Mouse (Mus musculus): ENCODE results near the gene Lmntd1. TPM values are rescaled to one million over a fixed set of nuclear protein-coding genes. Genes with fewer than 3 reads are reported as not detected.
A peak's percentile ranks its signal among the peaks of the same experiment; 100 is the strongest.
"Not testable (repeated sequence)": the region's sequence is repeated elsewhere in the genome, so short reads cannot be mapped to it uniquely, and the experiment has no call there.

The Lmntd1 gene
- polyA plus RNA-seq, 1 experiment = not detected

GRCm38 (mm10) chr6:145343457-145343856 lies 270.7 kb downstream of the Lmntd1 start:
- Histone ChIP-seq H3K4me3 (replicated peaks) (no peak overlapping the region), H3K4me1 (peaks cover 40% of the 10 kb centered on the region), H3K27me3 (replicated peaks) (no peaks in the 10 kb centered on the region), H3K9me3 (no peaks in the 10 kb centered on the region), H3K36me3 (replicated peaks; ENCODE audit: low read length) (no peaks in the 10 kb centered on the region)
- no peak for TF ChIP-seq FLI1 (IDR thresholded peaks at IDR 0.05; ENCODE audit: low read length)
- no peak for TF ChIP-seq GATA1 (IDR thresholded peaks at IDR 0.05; ENCODE audit: borderline replicate concordance, low read length)

DNA sequence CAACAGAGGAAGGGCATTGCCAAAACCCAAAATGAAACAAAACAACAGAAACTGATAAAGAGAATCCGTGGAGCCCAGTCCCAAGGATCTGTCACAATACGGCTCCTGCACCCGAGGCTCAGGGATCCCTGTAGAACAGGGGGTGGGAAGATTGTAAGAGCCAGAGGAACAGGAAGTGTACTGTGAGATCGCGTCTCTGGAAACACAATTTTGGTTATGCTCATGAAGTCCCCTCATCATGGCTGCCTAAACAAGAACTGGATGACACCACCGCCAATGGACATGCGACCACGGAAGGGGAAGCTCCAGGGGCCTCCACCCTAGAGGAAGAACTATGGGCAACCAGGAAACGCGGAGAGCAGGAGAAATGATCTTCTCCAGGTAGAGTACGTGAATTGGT lies 271.3 kb downstream of the Lmntd1 start:
- no peaks in the 10 kb centered on the region for H3K36me3 ChIP-seq (replicated peaks; ENCODE audit: low read length)
- no peak overlapping the region for H3K4me3 ChIP-seq (replicated peaks)
- H3K9me3 ChIP-seq = no peaks in the 10 kb centered on the region
- H3K4me1 ChIP-seq = peaks cover 39% of the 10 kb centered on the region
- no peaks in the 10 kb centered on the region for H3K27me3 ChIP-seq (replicated peaks)
- TF ChIP-seq FLI1 (IDR thresholded peaks at IDR 0.05; ENCODE audit: low read length) (no peak), GATA1 (IDR thresholded peaks at IDR 0.05; ENCODE audit: borderline replicate concordance, low read length) (no peak)

DNA sequence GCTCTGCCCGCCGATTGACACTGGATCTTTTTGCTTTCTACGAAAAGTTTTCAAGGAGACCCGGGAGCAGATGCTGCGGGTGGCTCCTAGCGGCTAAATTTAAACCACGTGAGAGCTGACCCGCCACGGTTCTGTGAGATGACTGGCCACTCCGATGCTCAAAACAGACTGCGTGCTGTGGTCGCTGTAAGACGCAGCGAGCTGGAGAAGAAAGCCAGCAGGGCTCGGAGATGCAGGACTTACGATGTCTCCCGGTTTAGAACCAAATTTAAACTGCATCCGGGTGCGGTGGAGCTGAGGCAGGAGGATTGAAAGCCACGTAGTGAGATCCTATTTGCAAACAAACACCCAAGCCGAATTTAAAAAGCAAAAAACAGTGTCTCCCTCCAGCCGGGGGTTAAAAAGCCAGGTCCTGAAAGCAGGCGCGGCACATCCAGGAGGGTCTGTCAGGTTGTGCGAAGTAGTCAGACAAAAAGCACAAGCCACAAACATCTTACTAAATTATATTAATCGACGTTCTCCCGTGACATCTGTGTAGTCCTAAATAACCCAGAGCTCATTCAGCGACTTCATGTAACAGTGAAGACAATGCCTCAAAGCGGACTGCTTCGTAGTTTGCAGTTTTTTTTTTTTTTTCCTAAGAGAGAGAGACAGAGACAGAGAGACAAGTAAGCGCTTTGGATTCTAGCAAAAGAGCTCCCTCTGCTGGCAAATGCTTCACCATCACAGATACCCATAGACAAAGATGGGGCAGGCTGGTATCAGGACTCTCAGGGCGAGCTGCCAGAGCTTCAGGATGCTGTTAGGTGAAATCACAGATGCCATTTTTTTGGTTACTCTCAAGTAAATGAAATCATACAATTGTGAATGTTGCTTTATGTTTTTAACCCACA lies 272.6 kb downstream of the Lmntd1 start:
- H3K4me1 ChIP-seq = peaks cover 45% of the 10 kb centered on the region
- TF ChIP-seq FLI1 (IDR thresholded peaks at IDR 0.05; ENCODE audit: low read length) (no peak), GATA1 (IDR thresholded peaks at IDR 0.05; ENCODE audit: borderline replicate concordance, low read length) (no peak)
- no peaks in the 10 kb centered on the region for H3K36me3 ChIP-seq (replicated peaks; ENCODE audit: low read length)
- H3K9me3 ChIP-seq = no peaks in the 10 kb centered on the region
- H3K4me3 ChIP-seq (replicated peaks) = peak overlapping the region; percentile 92
- H3K27me3 ChIP-seq (replicated peaks) = no peaks in the 10 kb centered on the region

GRCm38 (mm10) chr6:145340657-145341146 lies 273.4 kb downstream of the Lmntd1 start:
- Histone ChIP-seq H3K36me3 (replicated peaks; ENCODE audit: low read length) (no peaks in the 10 kb centered on the region), H3K4me1 (peaks cover 51% of the 10 kb centered on the region), H3K4me3 (replicated peaks) (peak overlapping the region; percentile 92), H3K9me3 (no peaks in the 10 kb centered on the region), H3K27me3 (replicated peaks) (no peaks in the 10 kb centered on the region)
- TF ChIP-seq FLI1 (IDR thresholded peaks at IDR 0.05; ENCODE audit: low read length) = no peak
- TF ChIP-seq GATA1 (IDR thresholded peaks at IDR 0.05; ENCODE audit: borderline replicate concordance, low read length) = no peak

- H3K4me1 ChIP-seq = peaks cover 55% of the 10 kb centered on the region
- H3K27me3 ChIP-seq (replicated peaks) = no peaks in the 10 kb centered on the region
- H3K4me3 ChIP-seq (replicated peaks) = peak overlapping the region; percentile 92
- H3K36me3 ChIP-seq (replicated peaks; ENCODE audit: low read length) = no peaks in the 10 kb centered on the region
- no peaks in the 10 kb centered on the region for H3K9me3 ChIP-seq
- TF ChIP-seq FLI1 (IDR thresholded peaks at IDR 0.05; ENCODE audit: low read length) (no peak), GATA1 (IDR thresholded peaks at IDR 0.05; ENCODE audit: borderline replicate concordance, low read length) (no peak)
Observed at GRCm38 (mm10) chr6:145339956-145340656, 274.0 kb downstream of the Lmntd1 start.

GRCm38 (mm10) chr6:145338571-145339294 lies 275.4 kb downstream of the Lmntd1 start:
- Histone ChIP-seq H3K36me3 (replicated peaks; ENCODE audit: low read length) (no peaks in the 10 kb centered on the region), H3K4me3 (replicated peaks) (peak overlapping the region; percentile 33)
- TF ChIP-seq FLI1 (IDR thresholded peaks at IDR 0.05; ENCODE audit: low read length) (no peak), GATA1 (IDR thresholded peaks at IDR 0.05; ENCODE audit: borderline replicate concordance, low read length) (no peak)

GRCm38 (mm10) chr6:145337521-145337920 lies 276.6 kb downstream of the Lmntd1 start:
- not testable (repeated sequence) for H3K27me3 ChIP-seq (replicated peaks); H3K36me3 ChIP-seq (replicated peaks; ENCODE audit: low read length); H3K9me3 ChIP-seq; H3K4me3 ChIP-seq (replicated peaks)
- H3K4me1 ChIP-seq = peaks cover 46% of the 10 kb centered on the region

More at GRCm38 (mm10) chr6:145338571-145339294, 275.4 kb downstream of the Lmntd1 start:
- Histone ChIP-seq H3K4me1 (peaks cover 58% of the 10 kb centered on the region), H3K27me3 (replicated peaks) (no peaks in the 10 kb centered on the region), H3K9me3 (no peaks in the 10 kb centered on the region)

GRCm38 (mm10) chr6:145335876-145336768 lies 278.0 kb downstream of the Lmntd1 start:
- H3K4me1 ChIP-seq = peaks cover 43% of the 10 kb centered on the region
- no peaks in the 10 kb centered on the region for H3K9me3 ChIP-seq
- H3K4me3 ChIP-seq (replicated peaks) = no peak overlapping the region
- TF ChIP-seq FLI1 (IDR thresholded peaks at IDR 0.05; ENCODE audit: low read length) (no peak), GATA1 (IDR thresholded peaks at IDR 0.05; ENCODE audit: borderline replicate concordance, low read length) (no peak)
- no peaks in the 10 kb centered on the region for H3K36me3 ChIP-seq (replicated peaks; ENCODE audit: low read length)
- H3K27me3 ChIP-seq (replicated peaks) = no peaks in the 10 kb centered on the region

DNA sequence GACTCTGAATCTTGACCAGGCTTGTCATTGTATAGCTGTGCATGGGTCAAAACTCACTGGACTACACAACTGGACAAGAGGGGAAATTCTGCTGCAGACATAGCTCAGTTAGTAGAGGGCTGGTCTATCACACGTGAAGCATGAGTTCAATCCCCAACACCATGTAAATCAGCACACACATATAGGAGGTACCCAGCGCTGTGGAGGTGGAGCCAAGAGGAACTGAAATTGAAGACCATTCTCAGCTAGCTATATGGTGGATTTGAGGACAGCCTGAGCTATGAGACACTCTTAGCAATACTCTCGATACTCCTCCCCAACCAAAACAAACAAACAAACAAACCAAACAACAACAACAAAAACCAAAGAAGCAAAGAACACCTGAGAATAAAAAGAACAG lies 279.9 kb downstream of the Lmntd1 start:
- Histone ChIP-seq H3K4me1 (peaks cover 40% of the 10 kb centered on the region), H3K4me3 (replicated peaks) (no peak overlapping the region), H3K27me3 (replicated peaks) (no peaks in the 10 kb centered on the region), H3K36me3 (replicated peaks; ENCODE audit: low read length) (no peaks in the 10 kb centered on the region), H3K9me3 (no peaks in the 10 kb centered on the region)
- TF ChIP-seq FLI1 (IDR thresholded peaks at IDR 0.05; ENCODE audit: low read length) (no peak), GATA1 (IDR thresholded peaks at IDR 0.05; ENCODE audit: borderline replicate concordance, low read length) (no peak)
